Mouse (Mus musculus) liver, postnatal 0 days (tissue): ENCODE measurements at regions not wholly inside any gene's neighbourhood (a gene's known extent, or its start where the extent isn't known, plus 50 kb on each side); places are given as distances from the start of the nearest gene placed in this dataset.

ENCODE experiments used
- ATAC-seq: fragments of 200-750 bp; cut with Nextera tagmentation; 2 replicates; pipeline ENCODE4 v1.8.0; 2017; ENCODE audit warnings: mild to moderate bottlenecking, moderate library complexity
- DNase-seq: peaks from one replicate; pipeline ENCODE4 v3.0.0-alpha.2; 2016
- H3K27ac ChIP-seq: fragments of 300-500 bp; sonication (generic); 2 replicates; pipeline ENCODE4 v1.5.1; 2014; ENCODE audit warnings: antibody characterized with exemption, moderate library complexity, mild to moderate bottlenecking, low read depth
- H3K27me3 ChIP-seq: fragments of 300-500 bp; sonication (generic); 2 replicates; pipeline ENCODE4 v1.6.1; 2014; ENCODE audit warnings: low read length, control low read depth, mixed read lengths; ENCODE audit not compliant: insufficient read depth
- H3K36me3 ChIP-seq: fragments of 300-500 bp; sonication (generic); replicated peaks from 2 replicates; pipeline ENCODE4 v1.6.1; 2014; ENCODE audit warnings: mild to moderate bottlenecking, control low read depth, low read length, moderate library complexity, mixed read lengths; ENCODE audit not compliant: insufficient read depth
- H3K4me1 ChIP-seq: fragments of 300-500 bp; sonication (generic); 2 replicates; pipeline ENCODE4 v1.6.1; 2014; ENCODE audit warnings: antibody characterized with exemption, mild to moderate bottlenecking, control low read depth; ENCODE audit not compliant: insufficient read depth
- H3K4me2 ChIP-seq: fragments of 300-500 bp; sonication (generic); 2 replicates; pipeline ENCODE4 v1.6.1; 2014; ENCODE audit warnings: low read depth, mild to moderate bottlenecking, low read length, moderate library complexity, mixed read lengths
- H3K4me3 ChIP-seq: fragments of 300-500 bp; sonication (generic); 2 replicates; pipeline ENCODE4 v1.5.1; 2014; ENCODE audit warnings: low read depth, low read length
- H3K9ac ChIP-seq: fragments of 300-500 bp; sonication (generic); replicated peaks from 2 replicates; pipeline ENCODE4 v1.6.1; 2014; ENCODE audit warnings: mild to moderate bottlenecking, moderate library complexity
- H3K9me3 ChIP-seq: fragments of 300-500 bp; sonication (generic); 2 replicates; pipeline ENCODE4 v1.6.1; 2016; ENCODE audit warnings: mild to moderate bottlenecking, control low read depth, low read length, mixed read lengths
- CTCF ChIP-seq: sonication (generic); IDR thresholded peaks from 2 replicates; pipeline ENCODE4 v1.5.1; 2016; ENCODE audit warnings: antibody characterized with exemption, low read depth
- EP300 ChIP-seq: IDR thresholded peaks from 2 replicates; pipeline ENCODE4 v1.6.1; 2016; ENCODE audit warnings: antibody characterized with exemption, low read depth, mild to moderate bottlenecking
- WGBS: fragments of 180-500 bp; shearing (Covaris S2); extraction: QIAGEN DNeasy Blood & Tissue Kit; methylation state at CpG from one replicate; pipeline ENCODE4 v1.1.7; 2014; ENCODE audit not compliant: insufficient replicate concordance; 5-methylcytosine and 5-hydroxymethylcytosine counted together

DNA sequence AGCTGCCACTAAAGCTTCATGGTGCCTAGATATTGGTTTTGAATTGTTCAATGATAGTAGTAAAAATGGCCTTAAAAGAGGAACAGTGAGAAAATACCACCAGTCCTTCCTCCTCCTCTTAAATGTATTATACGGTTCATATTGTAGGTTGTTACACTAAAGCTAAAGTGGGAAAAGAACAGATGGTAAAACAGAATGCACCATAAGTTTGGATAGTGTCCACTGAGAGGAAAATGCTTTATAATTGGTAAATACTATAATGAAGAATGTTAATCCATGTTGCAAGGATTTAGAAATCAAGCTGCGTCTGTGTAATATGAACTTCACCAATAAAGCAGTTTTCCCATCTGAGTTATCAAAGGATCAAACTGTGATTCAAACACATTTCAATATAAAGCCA is 957.5 kb upstream of the Gm8797 start:
- Histone ChIP-seq H3K27me3 (no peaks in the 10 kb centered on the region), H3K4me3 (no peak overlapping the region), H3K9ac (no peak overlapping the region), H3K9me3 (no peaks in the 10 kb centered on the region), H3K36me3 (no peaks in the 10 kb centered on the region), H3K27ac (no peak overlapping the region), H3K4me2 (no peak overlapping the region), H3K4me1 (no peaks in the 10 kb centered on the region)
- no peak for TF ChIP-seq CTCF
- no peak for TF ChIP-seq EP300
- WGBS: 76% methylated on average over 2 of the region's 2 CpGs
- no peak for ATAC-seq
- no peak for DNase-seq

DNA sequence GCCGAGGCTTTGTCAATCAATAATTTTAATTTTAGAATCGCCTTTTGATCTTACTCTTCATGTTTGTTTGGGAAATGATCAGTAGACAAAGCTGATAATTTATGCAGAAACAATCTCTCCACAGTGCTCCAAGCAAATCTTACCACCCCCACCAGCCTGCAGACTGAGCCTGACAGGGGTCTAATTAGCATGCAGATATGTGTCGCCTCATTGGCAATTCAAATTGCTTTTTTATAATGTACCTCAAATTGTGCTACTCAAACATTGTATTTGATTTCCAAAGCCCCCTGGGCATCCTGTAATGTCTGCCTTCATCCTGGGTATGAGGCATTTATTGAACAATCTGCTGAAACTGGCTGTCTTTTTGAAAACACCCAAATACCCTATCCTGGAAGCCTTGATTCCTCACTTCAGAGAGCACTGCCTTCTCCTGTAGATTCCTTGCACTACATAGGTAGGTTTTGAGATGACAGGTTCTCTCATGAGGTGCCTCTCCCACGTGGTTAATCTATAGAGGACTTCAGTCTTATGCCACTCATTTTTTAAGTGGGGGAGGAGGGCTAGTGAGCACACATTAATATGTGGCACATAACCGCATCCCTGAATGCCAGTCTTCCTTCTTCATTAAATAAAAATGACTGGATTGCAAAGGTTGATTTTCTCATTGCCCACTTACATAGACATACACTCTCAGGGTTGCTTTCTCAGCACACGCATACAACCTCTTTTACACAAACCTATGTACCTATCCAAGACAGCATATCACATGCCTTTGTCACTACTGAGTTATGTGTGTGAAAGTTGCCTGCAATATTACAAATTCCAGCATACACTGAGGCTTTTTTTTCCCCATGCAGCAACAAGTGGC is 954.3 kb upstream of the Gm8797 start:
- DNase-seq (no peak), ATAC-seq (no peak)
- H3K4me2 ChIP-seq: no peak overlapping the region
- no peaks in the 10 kb centered on the region for H3K9me3 ChIP-seq
- TF ChIP-seq CTCF (no peak), EP300 (no peak)
- H3K4me3 ChIP-seq: no peak overlapping the region
- H3K27me3 ChIP-seq: no peaks in the 10 kb centered on the region
- H3K36me3 ChIP-seq: no peaks in the 10 kb centered on the region
- H3K27ac ChIP-seq: no peak overlapping the region
- WGBS: 51% methylated on average over 6 of the region's 6 CpGs
- no peaks in the 10 kb centered on the region for H3K4me1 ChIP-seq
- H3K9ac ChIP-seq: no peak overlapping the region

DNA sequence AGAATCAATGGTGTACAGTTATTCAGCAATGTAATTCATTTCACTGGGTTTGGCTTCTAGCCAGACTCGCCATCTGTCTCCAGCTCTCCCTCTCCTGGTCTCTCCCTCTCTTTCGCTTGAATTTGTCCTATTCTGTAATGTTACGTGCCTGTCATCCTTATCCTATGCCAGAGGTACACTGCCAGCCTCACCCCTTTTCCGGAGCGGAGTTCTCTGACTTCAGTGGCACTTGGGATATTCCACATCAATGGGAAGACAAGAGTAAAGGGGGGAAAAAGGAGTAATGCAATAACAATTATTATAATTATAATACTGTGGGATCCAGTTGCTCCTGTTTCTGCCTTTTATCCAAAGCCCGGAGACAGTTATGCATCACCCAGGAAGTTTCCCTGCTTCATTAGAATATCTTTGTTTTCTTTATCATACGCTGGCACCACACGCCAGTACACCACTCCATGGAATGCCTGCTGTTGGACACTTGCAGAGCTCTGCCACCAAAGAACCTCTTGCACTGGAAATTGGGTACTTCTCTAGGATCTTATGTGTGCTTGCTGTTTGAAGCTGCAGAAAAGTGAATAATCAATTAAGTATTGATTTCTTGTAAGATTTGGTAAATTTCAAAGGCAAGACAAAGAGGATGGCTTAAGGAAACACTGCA is 953.6 kb upstream of the Gm8797 start:
- Histone ChIP-seq H3K4me2 (no peak overlapping the region), H3K36me3 (no peaks in the 10 kb centered on the region), H3K9ac (no peak overlapping the region), H3K27me3 (no peaks in the 10 kb centered on the region), H3K9me3 (no peaks in the 10 kb centered on the region), H3K4me1 (no peaks in the 10 kb centered on the region), H3K4me3 (no peak overlapping the region), H3K27ac (no peak overlapping the region)
- DNase-seq (no peak), ATAC-seq (no peak)
- TF ChIP-seq EP300 (no peak), CTCF (no peak)
- 79% methylated on average over 8 of the region's 8 CpGs for WGBS

DNA sequence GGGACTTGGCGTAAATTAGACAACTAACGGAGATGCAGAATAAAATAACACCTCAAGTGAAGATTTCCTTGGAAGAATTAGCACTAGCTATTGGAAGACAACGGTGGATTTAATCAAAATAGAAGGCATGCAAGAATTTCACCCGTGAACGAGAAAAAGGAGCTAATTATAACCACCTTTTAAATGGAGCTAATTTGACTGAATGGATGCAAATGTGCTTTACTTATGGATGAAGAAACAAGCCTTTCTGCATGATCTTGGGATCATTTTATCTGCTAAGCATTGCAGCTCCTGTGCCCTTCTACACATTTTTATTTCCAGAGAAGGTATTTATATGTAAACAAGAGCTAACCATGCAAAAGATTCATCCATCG is 953.1 kb upstream of the Gm8797 start:
- no peak overlapping the region for H3K27ac ChIP-seq
- no peaks in the 10 kb centered on the region for H3K9me3 ChIP-seq
- TF ChIP-seq EP300: no peak
- TF ChIP-seq CTCF: no peak
- H3K4me2 ChIP-seq: no peak overlapping the region
- no peak overlapping the region for H3K9ac ChIP-seq
- no peak for ATAC-seq
- H3K27me3 ChIP-seq: no peaks in the 10 kb centered on the region
- H3K36me3 ChIP-seq: no peaks in the 10 kb centered on the region
- DNase-seq: no peak
- no peak overlapping the region for H3K4me3 ChIP-seq
- no peaks in the 10 kb centered on the region for H3K4me1 ChIP-seq
- 69% methylated on average over 6 of the region's 6 CpGs for WGBS

DNA sequence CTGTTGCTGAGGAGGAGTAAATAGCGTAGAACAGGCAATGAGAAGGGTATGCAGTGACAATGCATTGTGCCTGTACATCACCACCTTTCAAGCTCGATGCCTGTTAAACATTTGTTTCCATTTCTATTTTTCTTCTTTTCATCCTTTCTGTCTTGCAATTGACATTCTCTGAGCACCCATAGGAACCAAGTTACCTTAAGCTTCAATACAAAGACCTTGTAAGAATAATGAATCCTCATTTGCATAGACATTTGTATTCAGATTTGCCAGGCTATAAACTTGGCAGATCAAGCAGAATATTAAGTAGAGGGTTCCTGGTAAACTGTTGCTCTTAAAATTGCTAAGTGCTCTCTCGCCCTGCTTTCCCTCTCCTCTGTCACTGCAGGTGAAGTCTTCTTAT is 952.2 kb upstream of the Gm8797 start:
- 62% methylated on average over 3 of the region's 3 CpGs for WGBS
- H3K4me1 ChIP-seq: no peaks in the 10 kb centered on the region
- no peak for TF ChIP-seq EP300
- TF ChIP-seq CTCF: no peak
- no peak overlapping the region for H3K4me3 ChIP-seq
- H3K9ac ChIP-seq: no peak overlapping the region
- no peaks in the 10 kb centered on the region for H3K36me3 ChIP-seq
- no peak overlapping the region for H3K4me2 ChIP-seq
- ATAC-seq (no peak), DNase-seq (no peak)
- H3K9me3 ChIP-seq: no peaks in the 10 kb centered on the region
- no peak overlapping the region for H3K27ac ChIP-seq
- no peaks in the 10 kb centered on the region for H3K27me3 ChIP-seq

DNA sequence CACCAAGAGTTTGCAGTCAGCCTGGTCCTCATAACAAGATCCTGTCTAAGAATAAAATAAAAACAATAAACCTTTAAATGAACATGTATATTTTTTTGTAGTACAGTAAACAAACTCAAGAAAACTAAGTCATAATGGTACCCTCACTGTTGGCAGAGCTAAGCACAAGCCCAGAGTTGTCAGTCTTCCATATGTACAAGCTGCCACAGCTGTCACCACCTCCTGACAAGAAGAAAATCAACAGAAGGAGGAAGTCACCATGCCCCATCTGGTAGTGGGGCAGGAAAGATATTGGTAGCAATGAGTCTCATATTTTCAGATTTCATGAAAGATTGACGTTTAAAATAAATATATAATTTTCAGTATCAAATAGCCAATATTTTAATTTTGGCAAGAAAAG is 916.1 kb upstream of the Gm8797 start:
- DNase-seq: no peak
- 47% methylated on average over 1 of the region's 1 CpGs for WGBS
- TF ChIP-seq EP300: no peak
- TF ChIP-seq CTCF: no peak

More for the DNA sequence above, 916.1 kb upstream of the Gm8797 start:
- ATAC-seq: no peak
- no peaks in the 10 kb centered on the region for H3K36me3 ChIP-seq
- no peaks in the 10 kb centered on the region for H3K9me3 ChIP-seq
- H3K9ac ChIP-seq: no peak overlapping the region
- no peak overlapping the region for H3K27ac ChIP-seq
- H3K27me3 ChIP-seq: no peaks in the 10 kb centered on the region
- H3K4me1 ChIP-seq: no peaks in the 10 kb centered on the region
- no peak overlapping the region for H3K4me3 ChIP-seq
- H3K4me2 ChIP-seq: no peak overlapping the region
